Mouse (Mus musculus) ES-Bruce4 (cell line): Measurements from ENCODE around the gene Ftsj1. TPM values are rescaled to one million over a fixed set of nuclear protein-coding genes. Genes with fewer than 3 reads are reported as not detected.

Source experiments
- H3K27ac ChIP-seq: 2 replicates; pipeline ENCODE4 v1.5.1; 2012; ENCODE audit warnings: low read length, inconsistent platforms; ENCODE audit not compliant: insufficient read depth
- H3K27me3 ChIP-seq: 2 replicates; pipeline ENCODE4 v1.6.1; 2012; ENCODE audit warnings: mild to moderate bottlenecking, low read length, inconsistent platforms; ENCODE audit not compliant: control insufficient read depth, poor library complexity, insufficient read depth, severe bottlenecking
- H3K36me3 ChIP-seq: 2 replicates; pipeline ENCODE4 v1.6.1; 2012; ENCODE audit warnings: inconsistent platforms, mild to moderate bottlenecking, low read length, moderate library complexity; ENCODE audit not compliant: control insufficient read depth, poor library complexity, insufficient read depth, severe bottlenecking
- H3K4me1 ChIP-seq: one replicate; pipeline ENCODE4 v1.8.1; 2011; ENCODE audit warnings: low read length; ENCODE audit not compliant: control insufficient read depth, insufficient read depth
- H3K4me3 ChIP-seq: 2 replicates; pipeline ENCODE4 v1.5.1; 2011; ENCODE audit warnings: low read depth, mild to moderate bottlenecking, low read length
- H3K9ac ChIP-seq: 2 replicates; pipeline ENCODE4 v1.6.1; 2012; ENCODE audit warnings: low read depth, mild to moderate bottlenecking, inconsistent platforms; ENCODE audit not compliant: poor library complexity, severe bottlenecking
- H3K9me3 ChIP-seq: replicated peaks from 2 replicates; pipeline ENCODE4 v1.6.1; 2012; ENCODE audit warnings: mild to moderate bottlenecking, low read length, inconsistent platforms; ENCODE audit not compliant: control insufficient read depth, poor library complexity, insufficient read depth, severe bottlenecking
- CTCF ChIP-seq: IDR thresholded peaks from one replicate; pipeline ENCODE4 v1.8.1; 2011; ENCODE audit warnings: low read depth, low read length
- EP300 ChIP-seq: IDR thresholded peaks from 2 replicates; pipeline ENCODE4 v1.6.1; 2011; ENCODE audit warnings: low read depth, low read length; ENCODE audit not compliant: insufficient read depth
- POLR2A ChIP-seq: IDR thresholded peaks from one replicate; pipeline ENCODE4 v1.8.1; 2011; ENCODE audit warnings: low read length; ENCODE audit not compliant: insufficient read depth
- polyA plus RNA-seq: library from polyadenylated mRNA; stranded (reverse); fragments of >200 nt; gene quantifications from 2 replicates; pipeline ENCODE4 v1.2.4, GENCODE M21; 2011; ENCODE audit warnings: low read depth; ENCODE audit not compliant: missing spikeins, insufficient read depth, insufficient read length

The Ftsj1 gene
- polyA plus RNA-seq, 1 experiment, result 24.7 TPM

DNA sequence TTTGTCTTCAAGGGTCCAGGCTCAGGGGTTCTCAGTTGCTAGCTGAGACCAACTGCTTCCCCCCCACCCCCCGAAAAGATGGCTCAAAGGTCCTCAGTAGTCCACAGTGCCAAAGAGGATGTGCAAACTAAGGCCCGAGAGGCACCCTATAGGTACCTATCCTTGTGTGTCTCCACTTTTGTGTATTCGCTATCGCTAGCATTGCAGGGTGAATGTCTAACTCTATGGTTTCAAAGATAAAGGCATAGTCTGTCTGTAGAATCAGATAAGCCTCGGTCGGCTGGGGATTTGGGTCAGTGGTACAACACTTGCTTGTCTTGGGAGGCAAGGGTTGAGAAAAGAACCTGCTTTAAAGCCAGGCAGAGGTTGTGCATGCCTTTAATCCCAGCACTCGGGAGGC is 28.7 kb downstream of the Ftsj1 start:
- Histone ChIP-seq H3K4me1 (peaks cover 2% of the 10 kb centered on the region), H3K9ac (no peak overlapping the region), H3K9me3 (no peaks in the 10 kb centered on the region), H3K27me3 (no peaks in the 10 kb centered on the region; the same call in 1 of the 2 replicates), H3K27ac (no peak overlapping the region), H3K36me3 (no peaks in the 10 kb centered on the region), H3K4me3 (no peak overlapping the region)
- no peak for TF ChIP-seq EP300
- TF ChIP-seq POLR2A, result no peak
- TF ChIP-seq CTCF, result no peak

GRCm38 (mm10) chrX:8222678-8223421 is 29.4 kb downstream of the Ftsj1 start:
- no peak overlapping the region for H3K27ac ChIP-seq
- no peaks in the 10 kb centered on the region for H3K36me3 ChIP-seq
- H3K4me3 ChIP-seq, result no peak overlapping the region
- TF ChIP-seq POLR2A (no peak), EP300 (no peak), CTCF (no peak)
- H3K9me3 ChIP-seq, result no peaks in the 10 kb centered on the region
- no peak overlapping the region for H3K9ac ChIP-seq
- peaks cover 2% of the 10 kb centered on the region for H3K4me1 ChIP-seq
- H3K27me3 ChIP-seq, result no peaks in the 10 kb centered on the region; the same call in 1 of the 2 replicates

- H3K9ac ChIP-seq, result no peak overlapping the region
- peaks cover 2% of the 10 kb centered on the region for H3K4me1 ChIP-seq
- H3K27me3 ChIP-seq, result no peaks in the 10 kb centered on the region; the same call in 1 of the 2 replicates
- H3K27ac ChIP-seq, result no peak overlapping the region
- H3K36me3 ChIP-seq, result no peaks in the 10 kb centered on the region
- H3K9me3 ChIP-seq, result no peaks in the 10 kb centered on the region
- no peak overlapping the region for H3K4me3 ChIP-seq
- TF ChIP-seq POLR2A, result no peak
- no peak for TF ChIP-seq EP300
- no peak for TF ChIP-seq CTCF
These were observed 29.9 kb downstream of the Ftsj1 start for GRCm38 (mm10) chrX:8222296-8222677.

DNA sequence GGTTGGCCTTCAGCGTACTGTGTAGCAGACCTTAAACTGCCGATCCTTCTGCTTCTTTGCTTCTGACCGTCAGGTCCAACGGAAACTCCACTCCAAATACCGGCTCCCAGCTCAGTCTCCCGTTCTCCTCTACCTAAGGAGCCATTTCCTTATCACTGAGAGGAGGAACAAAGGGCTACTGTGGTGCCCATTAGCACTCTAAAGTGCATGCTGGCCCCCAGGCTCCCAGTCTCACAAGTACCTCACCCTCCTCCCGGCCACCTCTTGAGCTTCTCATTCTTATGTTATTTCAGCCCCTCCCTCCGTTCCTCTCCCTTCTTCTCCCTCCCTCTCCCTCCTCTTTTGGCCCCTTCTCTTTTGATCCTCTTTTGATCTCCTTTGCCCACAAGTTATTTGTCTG is 32.6 kb downstream of the Ftsj1 start:
- Histone ChIP-seq H3K36me3 (no peaks in the 10 kb centered on the region), H3K9ac (no peak overlapping the region), H3K9me3 (no peaks in the 10 kb centered on the region), H3K4me3 (no peak overlapping the region), H3K4me1 (peaks cover 2% of the 10 kb centered on the region), H3K27me3 (no peaks in the 10 kb centered on the region; the same call in 1 of the 2 replicates), H3K27ac (peak overlapping the region; percentile 71; the same call in 1 of the 2 replicates)
- TF ChIP-seq EP300 (peak; percentile 91), CTCF (no peak)

GRCm38 (mm10) chrX:8218114-8218513 is 34.1 kb downstream of the Ftsj1 start:
- TF ChIP-seq CTCF, result no peak
- no peak for TF ChIP-seq POLR2A
- H3K4me3 ChIP-seq, result no peak overlapping the region
- no peak overlapping the region for H3K9ac ChIP-seq
- no peak overlapping the region for H3K27ac ChIP-seq
- H3K27me3 ChIP-seq, result no peaks in the 10 kb centered on the region; the same call in 1 of the 2 replicates
- no peaks in the 10 kb centered on the region for H3K9me3 ChIP-seq
- H3K4me1 ChIP-seq, result peaks cover 2% of the 10 kb centered on the region
- H3K36me3 ChIP-seq, result no peaks in the 10 kb centered on the region

- H3K4me3 ChIP-seq, result no peak overlapping the region
- H3K4me1 ChIP-seq, result peaks cover 2% of the 10 kb centered on the region
- no peaks in the 10 kb centered on the region; the same call in 1 of the 2 replicates for H3K27me3 ChIP-seq
- no peak overlapping the region for H3K27ac ChIP-seq
- no peak overlapping the region for H3K9ac ChIP-seq
- H3K36me3 ChIP-seq, result no peaks in the 10 kb centered on the region
- no peaks in the 10 kb centered on the region for H3K9me3 ChIP-seq
- TF ChIP-seq POLR2A, result no peak
- no peak for TF ChIP-seq EP300
- TF ChIP-seq CTCF, result no peak
These were observed 34.8 kb downstream of the Ftsj1 start for GRCm38 (mm10) chrX:8217383-8217782.
